Mouse (Mus musculus) bone marrow macrophage, adult 2 months (primary cell): ENCODE data around the gene Nostrin.

Experiments used
- CTCF ChIP-seq: IDR thresholded peaks from 2 replicates; pipeline ENCODE4 v1.5.1; 2012; ENCODE audit warnings: low read depth, mild to moderate bottlenecking, low read length, moderate library complexity
- POLR2A ChIP-seq: IDR thresholded peaks from 2 replicates; pipeline ENCODE4 v1.6.1; 2012; ENCODE audit warnings: mild to moderate bottlenecking, low read depth, low read length, borderline replicate concordance

GRCm38 (mm10) chr2:69170395-69171077 lies 34.9 kb downstream of the Nostrin start:
- TF ChIP-seq CTCF: no peak
- no peak for TF ChIP-seq POLR2A
